Mouse (Mus musculus) C2C12 (cell line): ENCODE data around the gene Bmp5. TPM values are rescaled to one million over a fixed set of nuclear protein-coding genes. Genes with fewer than 3 reads are reported as not detected.
"Not testable (repeated sequence)": the region's sequence is repeated elsewhere in the genome, so short reads cannot be mapped to it uniquely, and the experiment has no call there.

Experiments used
- H3K27me3 ChIP-seq: one replicate; pipeline ENCODE4 v1.6.1; 2011; ENCODE audit not compliant: control insufficient read depth, insufficient read depth, insufficient read length
- H3K36me3 ChIP-seq: one replicate; pipeline ENCODE4 v1.6.1; 2011; ENCODE audit not compliant: control insufficient read depth, insufficient read depth
- H3K4me3 ChIP-seq: one replicate; pipeline ENCODE4 v1.5.1; 2011; ENCODE audit warnings: mild to moderate bottlenecking, control low read depth; ENCODE audit not compliant: poor library complexity, insufficient read depth, severe bottlenecking
- H3K79me2 ChIP-seq: one replicate; pipeline ENCODE4 v1.6.1; 2011; ENCODE audit not compliant: control insufficient read depth, insufficient read depth
- H3K79me3 ChIP-seq: one replicate; pipeline ENCODE4 v1.6.1; 2011; ENCODE audit warnings: low read depth, control low read depth
- H3ac ChIP-seq: one replicate; pipeline ENCODE3; 2011; ENCODE audit warnings: low read depth; ENCODE audit not compliant: control insufficient read depth, insufficient read length
- CEBPB ChIP-seq: IDR thresholded peaks from one replicate; pipeline ENCODE4 v1.6.1; 2011; ENCODE audit warnings: low read depth, mild to moderate bottlenecking, control low read depth, moderate library complexity
- CTCF ChIP-seq: IDR thresholded peaks from one replicate; pipeline ENCODE4 v1.5.1; 2011; ENCODE audit not compliant: control insufficient read depth, insufficient read depth, insufficient read length
- FOSL1 ChIP-seq: IDR thresholded peaks from one replicate; pipeline ENCODE4 v1.8.0; 2011; ENCODE audit warnings: mild to moderate bottlenecking, low read length; ENCODE audit not compliant: poor library complexity, insufficient read depth, severe bottlenecking
- MAX ChIP-seq: IDR thresholded peaks from one replicate; pipeline ENCODE4 v1.6.1; 2011; ENCODE audit warnings: mild to moderate bottlenecking, control low read depth
- MYOD1 ChIP-seq: IDR thresholded peaks from one replicate; pipeline ENCODE4 v1.6.1; 2011; ENCODE audit warnings: low read depth; ENCODE audit not compliant: control insufficient read depth, insufficient read length
- MYOG ChIP-seq: IDR thresholded peaks from one replicate; pipeline ENCODE4 v1.6.1; 2011; ENCODE audit not compliant: control insufficient read depth, insufficient read length; ENCODE audit errors: extremely low read depth
- USF1 ChIP-seq: IDR thresholded peaks from one replicate; pipeline ENCODE4 v1.6.1; 2011; ENCODE audit warnings: low read depth, mild to moderate bottlenecking, control low read depth, moderate library complexity
- polyA plus RNA-seq: library from polyadenylated mRNA; unstranded; fragments of >200 nt; fragmentation: generic; extraction: Trizol; gene quantifications from one replicate; pipeline ENCODE4 v1.2.1, GENCODE M21; 2012; ENCODE audit warnings: missing spikeins

Gene Bmp5
- polyA plus RNA-seq, 1 experiment = 0.05 TPM

DNA sequence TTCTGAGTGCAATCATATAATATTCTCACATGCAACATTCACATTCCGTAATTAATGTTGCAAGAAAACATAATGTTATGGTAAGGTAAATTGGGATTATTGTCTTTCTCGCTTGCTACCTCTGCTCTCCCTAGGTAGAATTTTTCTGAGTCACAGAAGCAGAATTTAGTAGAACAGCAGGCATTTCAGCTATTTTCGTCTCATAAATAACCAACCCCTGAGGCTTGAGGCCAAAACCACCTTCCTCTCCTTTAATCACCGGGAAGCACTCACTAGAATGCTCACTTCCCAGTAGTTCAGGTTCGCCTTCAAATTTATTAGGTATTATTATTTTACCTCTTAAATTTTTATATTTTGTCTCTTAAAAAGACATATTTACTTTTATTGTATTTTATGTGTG, 10.8 kb downstream of the Bmp5 start:
- H3K36me3 ChIP-seq = no peaks in the 10 kb centered on the region
- no peaks in the 10 kb centered on the region for H3K79me2 ChIP-seq
- TF ChIP-seq MYOG = no peak
- no peak for TF ChIP-seq MYOD1
- no peak for TF ChIP-seq FOSL1
- no peak for TF ChIP-seq CTCF
- TF ChIP-seq USF1 = no peak
- no peak for TF ChIP-seq MAX
- no peak for TF ChIP-seq CEBPB
- no peaks in the 10 kb centered on the region for H3K79me3 ChIP-seq
- H3ac ChIP-seq = no peak overlapping the region
- no peaks in the 10 kb centered on the region for H3K27me3 ChIP-seq
- no peak overlapping the region for H3K4me3 ChIP-seq

DNA sequence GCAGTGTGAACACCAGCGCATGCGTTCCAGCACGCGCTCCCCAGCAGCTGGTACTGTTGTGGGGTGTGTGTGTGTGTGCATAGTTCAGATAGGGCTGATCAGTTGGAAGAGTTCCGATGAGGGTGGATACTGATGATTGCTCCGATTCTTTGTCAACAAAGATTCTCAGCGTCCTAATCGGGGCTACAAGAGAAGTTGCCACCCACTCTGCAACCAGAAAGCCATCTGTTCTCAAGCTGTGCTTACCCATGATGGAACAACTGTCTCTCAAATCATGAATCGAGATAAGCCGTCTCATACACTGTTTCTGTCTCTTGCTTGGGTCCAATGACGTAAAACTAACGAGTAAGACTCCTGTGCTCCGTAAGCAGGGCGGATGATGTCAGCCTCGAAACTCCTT, 12.0 kb downstream of the Bmp5 start:
- Histone ChIP-seq H3K36me3 (no peaks in the 10 kb centered on the region), H3K79me2 (no peaks in the 10 kb centered on the region), H3ac (no peak overlapping the region), H3K79me3 (no peaks in the 10 kb centered on the region), H3K27me3 (no peaks in the 10 kb centered on the region), H3K4me3 (no peak overlapping the region)
- no peak for TF ChIP-seq MYOG
- no peak for TF ChIP-seq CTCF
- no peak for TF ChIP-seq MAX
- TF ChIP-seq MYOD1 = no peak
- TF ChIP-seq CEBPB = no peak
- TF ChIP-seq USF1 = no peak
- no peak for TF ChIP-seq FOSL1

DNA sequence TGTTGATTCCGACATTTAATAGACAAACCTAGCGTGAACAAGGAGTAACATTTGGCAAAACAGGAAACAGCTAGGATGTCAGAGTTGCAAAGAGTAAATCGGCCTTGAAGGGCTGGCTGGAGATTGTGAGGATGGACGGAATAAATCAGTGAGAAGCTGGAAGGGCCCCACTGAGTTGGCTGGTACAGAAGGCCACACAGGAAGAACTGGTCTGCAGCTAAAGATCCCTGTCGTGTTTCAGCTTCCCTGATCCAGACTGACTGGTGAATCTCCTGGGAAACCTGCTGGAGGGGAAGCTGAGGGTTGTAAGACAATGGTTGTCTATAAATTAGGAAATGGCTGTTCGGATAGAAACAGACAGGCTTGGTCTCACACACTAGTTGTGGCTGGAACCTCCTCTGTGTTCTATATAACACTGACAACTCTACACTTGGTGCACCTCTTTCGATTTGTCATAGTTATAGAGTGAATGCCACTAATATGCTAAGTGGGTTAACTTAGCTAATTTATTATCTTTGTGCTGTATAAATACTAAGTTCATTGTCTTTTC, 14.8 kb downstream of the Bmp5 start:
- no peaks in the 10 kb centered on the region for H3K79me3 ChIP-seq
- no peaks in the 10 kb centered on the region for H3K27me3 ChIP-seq
- no peaks in the 10 kb centered on the region for H3K79me2 ChIP-seq
- H3K4me3 ChIP-seq = no peak overlapping the region
- no peaks in the 10 kb centered on the region for H3K36me3 ChIP-seq
- no peak overlapping the region for H3ac ChIP-seq
- TF ChIP-seq MYOG (no peak), FOSL1 (no peak), USF1 (no peak), CTCF (no peak), CEBPB (no peak), MYOD1 (no peak), MAX (no peak)

DNA sequence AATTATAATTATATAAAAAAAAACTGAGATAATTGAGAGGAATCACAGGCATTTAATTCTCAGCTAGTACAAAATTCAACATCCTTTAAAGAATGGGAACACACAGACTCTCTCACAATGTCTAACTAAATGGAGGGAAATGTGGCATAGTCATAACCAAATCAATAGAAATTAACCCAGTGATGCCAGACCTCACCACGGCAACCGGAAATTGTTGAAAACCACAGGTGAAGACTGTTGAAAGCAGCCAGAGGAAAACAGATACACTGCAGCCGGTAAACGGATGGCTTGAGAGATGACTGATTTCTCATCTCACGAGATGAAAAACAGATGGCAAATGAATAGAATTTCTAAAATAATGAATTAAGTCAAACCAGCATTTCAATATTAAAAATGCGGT, 29.8 kb downstream of the Bmp5 start:
- Histone ChIP-seq H3K79me2 (no peaks in the 10 kb centered on the region), H3K79me3 (no peaks in the 10 kb centered on the region), H3K4me3 (no peak overlapping the region), H3K36me3 (no peaks in the 10 kb centered on the region), H3K27me3 (no peaks in the 10 kb centered on the region), H3ac (no peak overlapping the region)
- TF ChIP-seq MAX (no peak), CEBPB (no peak), FOSL1 (no peak), USF1 (no peak), CTCF (no peak), MYOD1 (no peak), MYOG (no peak)

DNA sequence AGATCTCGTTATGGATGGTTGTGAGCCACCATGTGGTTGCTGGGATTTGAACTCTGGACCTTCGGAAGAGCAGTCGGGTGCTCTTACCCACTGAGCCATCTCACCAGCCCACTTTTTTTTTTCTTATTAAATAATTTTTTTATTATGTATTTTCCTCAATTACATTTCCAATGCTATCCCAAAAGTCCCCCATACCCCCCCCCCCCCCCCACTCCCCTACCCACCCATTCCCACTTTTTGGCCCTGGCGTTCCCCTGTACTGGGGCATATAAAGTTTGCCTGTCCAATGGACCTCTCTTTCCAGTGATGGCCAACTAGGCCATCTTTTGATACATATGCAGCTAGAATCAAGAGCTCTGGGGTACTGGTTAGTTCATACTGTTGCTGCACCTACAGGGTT, 33.0 kb downstream of the Bmp5 start:
- not testable (repeated sequence) for H3K79me3 ChIP-seq, H3ac ChIP-seq, H3K36me3 ChIP-seq, H3K79me2 ChIP-seq, H3K4me3 ChIP-seq, H3K27me3 ChIP-seq

DNA sequence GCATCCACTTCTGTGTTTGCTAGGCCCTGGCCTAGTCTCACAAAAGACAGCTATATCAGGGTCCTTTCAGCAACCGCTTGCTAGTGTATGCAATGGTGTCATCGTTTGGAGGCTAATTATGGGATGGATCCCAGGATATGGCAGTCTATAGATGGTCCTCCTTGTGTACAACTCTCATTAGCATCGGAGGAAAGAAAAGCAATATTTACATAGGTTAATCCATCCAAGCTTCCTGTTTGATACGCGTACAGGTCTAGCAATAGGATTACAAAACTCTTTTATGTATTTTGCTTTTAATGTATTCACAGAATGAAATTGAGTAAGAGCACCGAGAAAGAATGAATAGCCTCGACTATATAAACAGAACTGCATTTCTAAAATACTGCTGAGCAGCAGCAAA, 33.5 kb downstream of the Bmp5 start:
- no peak for TF ChIP-seq USF1
- no peak for TF ChIP-seq MYOG
- no peak for TF ChIP-seq MAX
- no peak for TF ChIP-seq CEBPB
- TF ChIP-seq CTCF = no peak
- no peak for TF ChIP-seq FOSL1
- no peak for TF ChIP-seq MYOD1
- H3ac ChIP-seq = no peak overlapping the region
- no peaks in the 10 kb centered on the region for H3K27me3 ChIP-seq
- no peaks in the 10 kb centered on the region for H3K79me2 ChIP-seq
- H3K4me3 ChIP-seq = no peak overlapping the region
- H3K79me3 ChIP-seq = no peaks in the 10 kb centered on the region
- no peaks in the 10 kb centered on the region for H3K36me3 ChIP-seq
